14 mouse cellular contexts compared by ENCODE assay signal in the genomic region with DNA sequence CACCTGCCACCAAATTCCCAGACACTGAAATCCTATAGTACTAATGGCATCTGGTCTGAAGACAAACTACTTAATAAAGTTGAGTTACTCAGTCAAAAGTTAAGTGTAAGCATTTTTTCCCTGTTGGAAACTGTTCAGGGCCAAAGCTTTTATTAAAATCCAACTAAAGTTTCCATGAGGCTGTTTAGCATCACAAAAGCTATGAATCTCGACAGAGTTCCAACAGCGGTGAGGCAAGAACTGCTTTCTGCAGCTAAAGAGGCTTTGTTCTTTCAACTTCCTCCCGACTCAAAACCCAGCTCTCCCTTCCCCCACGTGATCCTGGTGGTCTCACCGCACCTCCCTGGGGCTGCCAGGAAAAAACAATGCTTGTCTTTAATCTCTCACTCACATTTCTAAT. TPM values are rescaled to one million over a fixed set of nuclear protein-coding genes. Genes with fewer than 3 reads are reported as not detected.
DNase-seq lines count a peak whose midpoint lies in the region; ATAC-seq lines count a peak whose summit lies in the region.
"Had no signal": no experiment of that assay in that cellular context is flagged by ENCODE, and none has a peak within 500 bp of the region (broad histone marks: within the 10 kb centered on the region; RNA-seq: fewer than 3 reads in every experiment).

No protein-coding gene starts in this region.

- no peak for DNase-seq in limb, embryonic 10.5 days (ENCODE audit: low spot score)
- peak; percentile 96 for DNase-seq in R1 (ENCODE audit: low read depth, low spot score)
- peak; percentile 9 for DNase-seq in embryo, embryonic 11.5 days (ENCODE audit: low read depth, low spot score)
- DNase-seq in mesoderm, embryonic 11.5 days (ENCODE audit: low read depth, low spot score) = peak; percentile 18
- DNase-seq in thymus, postnatal 4 days = no peak
- DNase-seq in cerebellum, adult 9-11 months = no peak
- DNase-seq in adrenal gland, adult (ENCODE audit: inconsistent age in 2 of 2, low spot score in 1 of 2) = no peak
- DNase-seq: cerebellum, adult 9-10 months; kidney, postnatal 25 days; lung, postnatal 4 days had no signal

- no peaks in the 10 kb centered on the region for H3K9me3 ChIP-seq in limb, embryonic 12.5 days
- no peaks in the 10 kb centered on the region for H3K9me3 ChIP-seq in limb, embryonic 10.5 days (replicated peaks)

- peaks cover 6% of the 10 kb centered on the region; the same call in 1 of the 2 replicates for H3K4me1 ChIP-seq in limb, embryonic 12.5 days (replicated peaks)
- H3K4me1 ChIP-seq in limb, embryonic 10.5 days = peaks cover 4% of the 10 kb centered on the region; the same call in 1 of the 2 replicates

- WGBS in limb, embryonic 12.5 days = 24% methylated on average over 5 of the region's 5 CpGs
- 30% methylated on average over 5 of the region's 5 CpGs for WGBS in limb, embryonic 10.5 days

- no peaks in the 10 kb centered on the region for H3K27me3 ChIP-seq in limb, embryonic 12.5 days
- H3K27me3 ChIP-seq in limb, embryonic 10.5 days (ENCODE audit: low read depth, poor library complexity, severe bottlenecking) = no peaks in the 10 kb centered on the region

- H3K4me2 ChIP-seq in limb, embryonic 12.5 days = no peak overlapping the region

- H3K36me3 ChIP-seq in limb, embryonic 12.5 days = peaks cover 35% of the 10 kb centered on the region
- peaks cover 31% of the 10 kb centered on the region for H3K36me3 ChIP-seq in limb, embryonic 10.5 days

- peak; percentile 52; the same call in 1 of the 2 replicates for ATAC-seq in limb, embryonic 12.5 days (ENCODE audit: insufficient number of reproducible peaks, insufficient read depth, low FRiP score, low TSS enrichment, low read depth)

- no peak overlapping the region for H3K4me3 ChIP-seq in limb, embryonic 12.5 days (replicated peaks)
- H3K4me3 ChIP-seq in limb, embryonic 10.5 days = no peak overlapping the region
- H3K4me3 ChIP-seq: myocyte had no signal

- peak overlapping the region; percentile 50 for H3K27ac ChIP-seq in limb, embryonic 12.5 days
- no peak overlapping the region for H3K27ac ChIP-seq in limb, embryonic 10.5 days

- H3K9ac ChIP-seq in limb, embryonic 12.5 days (replicated peaks) = no peak overlapping the region

RNA-seq across cellular contexts. Expression of gene Gm16485, which starts 55.9 kb away (rescaled TPM):
- polyA plus RNA-seq in limb, embryonic 12.5 days (2016; fragmentation: Nextera tagmentation; extraction: Ambion mirVana) = 0.05 and 0.06 TPM in 2 replicates
- polyA plus RNA-seq in limb, embryonic 10.5 days (2016; fragmentation: Nextera tagmentation; extraction: Ambion mirVana) = not detected in 2 replicates
- polyA plus RNA-seq: heart, embryonic 16.5 days; liver, embryonic 16.5 days; myocyte had no signal

Comparison
In these comparisons a context has a peak if more than half of its experiments do, and no peak if none do; other contexts are left out.
1. DNase-seq: peak in R1 (single experiment), embryo, embryonic 11.5 days (single experiment) and mesoderm, embryonic 11.5 days (single experiment); none in limb, embryonic 10.5 days (single experiment), thymus, postnatal 4 days (single experiment), cerebellum, adult 9-11 months (single experiment) and adrenal gland, adult (0 of 2).